Mouse (Mus musculus) lung, postnatal 0 days (tissue): ENCODE measurements at regions not wholly inside any gene's neighbourhood (a gene's known extent, or its start where the extent isn't known, plus 50 kb on each side); places are given as distances from the start of the nearest gene placed in this dataset.

Experiments used
- CTCF ChIP-seq: IDR thresholded peaks from 2 replicates; pipeline ENCODE4 v1.5.1; 2016; ENCODE audit warnings: antibody characterized with exemption, mild to moderate bottlenecking
- EP300 ChIP-seq: IDR thresholded peaks from 2 replicates; pipeline ENCODE4 v1.6.1; 2016; ENCODE audit warnings: antibody characterized with exemption, mild to moderate bottlenecking, control low read depth

- no peak for TF ChIP-seq EP300
- TF ChIP-seq CTCF = no peak
Measured at GRCm38 (mm10) chr13:16453234-16453633, 441.6 kb downstream of the Inhba start.
